Mouse (Mus musculus) cerebellum, postnatal 14 days (tissue): ENCODE results near the gene Cdkn2aipnl.
A peak's percentile ranks its signal among the peaks of the same experiment; 100 is the strongest.

Experiments
- DNase-seq, 2 experiments: peaks; one replicate each; pipeline ENCODE4 v3.0.0; 2021; ENCODE audit warnings: mixed read lengths in 2 of 2

The Cdkn2aipnl gene

GRCm38 (mm10) chr11:51967443-51968401 is at the start of gene Cdkn2aipnl:
TSS of gene Cdkn2aipnl (plus strand) at chr11:51967661.
- DNase-seq = peak; percentile 98

GRCm38 (mm10) chr11:51917951-51918350 is 49.5 kb upstream of the Cdkn2aipnl start:
- DNase-seq = no peak

GRCm38 (mm10) chr11:51918576-51918975 is 48.9 kb upstream of the Cdkn2aipnl start:
- DNase-seq = no peak

- peak in 1 of 2 experiments; percentile 17 for DNase-seq
Observed at GRCm38 (mm10) chr11:51921355-51922125, 45.9 kb upstream of the Cdkn2aipnl start.

- DNase-seq = no peak
Observed at GRCm38 (mm10) chr11:51922421-51922841, 45.0 kb upstream of the Cdkn2aipnl start.

GRCm38 (mm10) chr11:51925595-51925994 is 41.9 kb upstream of the Cdkn2aipnl start:
- no peak for DNase-seq

GRCm38 (mm10) chr11:51926385-51926784 is 41.1 kb upstream of the Cdkn2aipnl start:
- no peak for DNase-seq

- no peak for DNase-seq
Observed at GRCm38 (mm10) chr11:51927106-51927505, 40.4 kb upstream of the Cdkn2aipnl start.

- no peak for DNase-seq
Observed at GRCm38 (mm10) chr11:51931138-51931537, 36.3 kb upstream of the Cdkn2aipnl start.

- DNase-seq = no peak
Observed at GRCm38 (mm10) chr11:51931790-51932189, 35.7 kb upstream of the Cdkn2aipnl start.

- DNase-seq = no peak
Observed at GRCm38 (mm10) chr11:51934230-51934629, 33.2 kb upstream of the Cdkn2aipnl start.

GRCm38 (mm10) chr11:51935636-51936434 is 31.6 kb upstream of the Cdkn2aipnl start:
- DNase-seq = no peak

GRCm38 (mm10) chr11:51937361-51937781 is 30.1 kb upstream of the Cdkn2aipnl start:
- DNase-seq = no peak

- no peak for DNase-seq
Observed at GRCm38 (mm10) chr11:51938817-51939589, 28.5 kb upstream of the Cdkn2aipnl start.

GRCm38 (mm10) chr11:51939590-51939955 is 27.9 kb upstream of the Cdkn2aipnl start:
- DNase-seq = no peak

GRCm38 (mm10) chr11:51940511-51940955 is 26.9 kb upstream of the Cdkn2aipnl start:
- DNase-seq = no peak

- peak; percentile 32 to 48 for DNase-seq
Observed at GRCm38 (mm10) chr11:51942602-51943499, 24.6 kb upstream of the Cdkn2aipnl start.

GRCm38 (mm10) chr11:51943500-51943841 is 24.0 kb upstream of the Cdkn2aipnl start:
- DNase-seq = no peak

GRCm38 (mm10) chr11:51944239-51944638 is 23.2 kb upstream of the Cdkn2aipnl start:
- no peak for DNase-seq

GRCm38 (mm10) chr11:51945548-51945947 is 21.9 kb upstream of the Cdkn2aipnl start:
- DNase-seq = peak; percentile 55 to 72

- DNase-seq = peak; percentile 37 to 49
Observed at GRCm38 (mm10) chr11:51946144-51946543, 21.3 kb upstream of the Cdkn2aipnl start.
